Mouse (Mus musculus) retina, embryonic 14.5 days (tissue): ENCODE measurements around the gene Ephb2.
A peak's percentile ranks its signal among the peaks of the same experiment; 100 is the strongest.

Experiments
- DNase-seq: peaks from one replicate; pipeline ENCODE4 v3.0.0-alpha.2; 2015; ENCODE audit warnings: low spot score

The Ephb2 gene

GRCm38 (mm10) chr4:136761713-136762380 is 73.9 kb downstream of the Ephb2 start:
- peak; percentile 39 for DNase-seq

- no peak for DNase-seq
These were observed 74.9 kb downstream of the Ephb2 start for GRCm38 (mm10) chr4:136760882-136761281.

GRCm38 (mm10) chr4:136757096-136757495 is 78.7 kb downstream of the Ephb2 start:
- peak; percentile 66 for DNase-seq

GRCm38 (mm10) chr4:136756486-136756885 is 79.3 kb downstream of the Ephb2 start:
- no peak for DNase-seq

GRCm38 (mm10) chr4:136755364-136755811 is 80.4 kb downstream of the Ephb2 start:
- DNase-seq, result peak; percentile 92

GRCm38 (mm10) chr4:136754256-136754655 is 81.5 kb downstream of the Ephb2 start:
- DNase-seq, result no peak

GRCm38 (mm10) chr4:136751355-136752020 is 84.3 kb downstream of the Ephb2 start:
- no peak for DNase-seq

- DNase-seq, result no peak
These were observed 85.0 kb downstream of the Ephb2 start for GRCm38 (mm10) chr4:136750578-136751338.

- peak; percentile 73 for DNase-seq
These were observed 85.8 kb downstream of the Ephb2 start for GRCm38 (mm10) chr4:136749851-136750577.

GRCm38 (mm10) chr4:136749431-136749830 is 86.4 kb downstream of the Ephb2 start:
- DNase-seq, result no peak

GRCm38 (mm10) chr4:136748842-136749392 is 86.9 kb downstream of the Ephb2 start:
- peak; percentile 58 for DNase-seq

- DNase-seq, result no peak
These were observed 89.3 kb downstream of the Ephb2 start for GRCm38 (mm10) chr4:136746516-136746915.

- DNase-seq, result peak; percentile 46
These were observed 93.1 kb downstream of the Ephb2 start for GRCm38 (mm10) chr4:136742677-136743076.

- no peak for DNase-seq
These were observed 93.9 kb downstream of the Ephb2 start for GRCm38 (mm10) chr4:136741840-136742239.

- DNase-seq, result no peak
These were observed 94.8 kb downstream of the Ephb2 start for GRCm38 (mm10) chr4:136740963-136741362.

- no peak for DNase-seq
These were observed 96.6 kb downstream of the Ephb2 start for GRCm38 (mm10) chr4:136739189-136739588.

GRCm38 (mm10) chr4:136738291-136738690 is 97.5 kb downstream of the Ephb2 start:
- DNase-seq, result peak; percentile 42

GRCm38 (mm10) chr4:136735856-136736255 is 99.9 kb downstream of the Ephb2 start:
- DNase-seq, result no peak

- DNase-seq, result no peak
These were observed 101.5 kb downstream of the Ephb2 start for GRCm38 (mm10) chr4:136734210-136734803.

- DNase-seq, result no peak
These were observed 102.4 kb downstream of the Ephb2 start for GRCm38 (mm10) chr4:136733217-136733865.
